Mouse (Mus musculus) gastrocnemius, postnatal 25 days (tissue): ENCODE measurements around the gene Neurl2. TPM values are rescaled to one million over a fixed set of nuclear protein-coding genes. Genes with fewer than 3 reads are reported as not detected.
A peak's percentile ranks its signal among the peaks of the same experiment; 100 is the strongest.
"Not testable (repeated sequence)": the region's sequence is repeated elsewhere in the genome, so short reads cannot be mapped to it uniquely, and the experiment has no call there.

Experiments used
- DNase-seq: peaks from one replicate; pipeline ENCODE4 v3.0.0; 2022
- long read RNA-seq, 2 experiments: library from polyadenylated mRNA; stranded (forward); transcript quantifications; one replicate each; pipeline ENCODE4 v2.0.0; 2021
- total RNA-seq, 2 experiments: library from RNA; stranded (reverse); gene quantifications; 1 replicate in 1 of 2; 2 replicates in 1 of 2; pipeline ENCODE4 v1.2.3; 2021

Neurl2 gene
- 10 to 100 TPM; 28.9 to 35.0 TPM for total RNA-seq
- long read RNA-seq, experiment 1, transcript Neurl2-201 (2 exons, 1,014 nt): major isoform, 149 of 151 reads
- long read RNA-seq, experiment 1, partial matches to known transcripts: 1 of 151 reads
- long read RNA-seq, experiment 1, other reads (novel, unspliced or antisense): 1 of 151 reads
- long read RNA-seq, experiment 2, transcript Neurl2-201 (2 exons, 1,014 nt): major isoform, 117 of 118 reads
- long read RNA-seq, experiment 2, partial matches to known transcripts: 0 of 118 reads
- long read RNA-seq, experiment 2, other reads (novel, unspliced or antisense): 1 of 118 reads

- peak; percentile 87 for DNase-seq
These were observed at the start of gene Neurl2 for GRCm38 (mm10) chr2:164833314-164833959. TSS of gene Neurl2 (minus strand) at chr2:164833456.

GRCm38 (mm10) chr2:164882619-164883018, 49.4 kb upstream of the Neurl2 start:
- no peak for DNase-seq

GRCm38 (mm10) chr2:164879568-164880277, 46.5 kb upstream of the Neurl2 start:
- peak; percentile 95 for DNase-seq

- peak; percentile 89 for DNase-seq
These were observed 45.9 kb upstream of the Neurl2 start, which contains the start of gene Pcif1 for GRCm38 (mm10) chr2:164879228-164879567. TSS of gene Pcif1 (plus strand) at chr2:164879304.

GRCm38 (mm10) chr2:164878509-164879227, 45.4 kb upstream of the Neurl2 start:
- DNase-seq: peak; percentile 76

GRCm38 (mm10) chr2:164877376-164878215, 44.3 kb upstream of the Neurl2 start:
- DNase-seq: not testable (repeated sequence)

GRCm38 (mm10) chr2:164875648-164876047, 42.4 kb upstream of the Neurl2 start:
- not testable (repeated sequence) for DNase-seq

GRCm38 (mm10) chr2:164874239-164874769, 41.0 kb upstream of the Neurl2 start:
- DNase-seq: no peak

- DNase-seq: no peak
These were observed 40.4 kb upstream of the Neurl2 start for GRCm38 (mm10) chr2:164873621-164874020.

- DNase-seq: no peak
These were observed 38.5 kb upstream of the Neurl2 start for GRCm38 (mm10) chr2:164871602-164872303.

- no peak for DNase-seq
These were observed 35.2 kb upstream of the Neurl2 start for GRCm38 (mm10) chr2:164868491-164868890.

- DNase-seq: no peak
These were observed 34.3 kb upstream of the Neurl2 start for GRCm38 (mm10) chr2:164867566-164867965.

- no peak for DNase-seq
These were observed 33.7 kb upstream of the Neurl2 start for GRCm38 (mm10) chr2:164866741-164867551.

- no peak for DNase-seq
These were observed 31.3 kb upstream of the Neurl2 start for GRCm38 (mm10) chr2:164864593-164864992.

- not testable (repeated sequence) for DNase-seq
These were observed 30.2 kb upstream of the Neurl2 start for GRCm38 (mm10) chr2:164863411-164863810.

GRCm38 (mm10) chr2:164862179-164862861, 29.1 kb upstream of the Neurl2 start:
- DNase-seq: peak; percentile 66

- DNase-seq: no peak
These were observed 27.8 kb upstream of the Neurl2 start for GRCm38 (mm10) chr2:164861094-164861493.

- no peak for DNase-seq
These were observed 26.6 kb upstream of the Neurl2 start for GRCm38 (mm10) chr2:164859640-164860432.
